Mouse (Mus musculus): Measurements from ENCODE around the gene Grik5.

Grik5 gene

DNA sequence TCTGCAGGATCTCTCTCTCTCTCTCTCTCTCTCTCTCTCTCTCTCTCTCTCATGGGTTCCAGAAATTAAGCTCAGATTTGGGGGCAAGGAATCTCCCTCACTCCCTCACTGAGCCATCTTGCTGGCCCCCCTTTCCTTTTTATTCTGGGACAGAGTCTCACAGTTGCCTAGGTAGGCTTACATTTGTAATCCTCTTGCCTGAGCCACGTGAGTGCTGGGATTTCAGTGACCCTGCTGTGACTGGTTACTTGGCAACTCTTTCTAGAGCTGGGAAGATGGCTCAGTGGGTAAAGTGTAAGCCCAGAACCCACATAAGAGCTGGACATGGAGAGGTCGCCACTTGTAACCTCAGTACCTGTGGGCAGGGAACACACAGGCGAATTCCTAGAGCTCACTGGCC is 40.6 kb downstream of the Grik5 start:
- no peak for DNase-seq (ENCODE audit: low spot score in 2 of 2)

DNA sequence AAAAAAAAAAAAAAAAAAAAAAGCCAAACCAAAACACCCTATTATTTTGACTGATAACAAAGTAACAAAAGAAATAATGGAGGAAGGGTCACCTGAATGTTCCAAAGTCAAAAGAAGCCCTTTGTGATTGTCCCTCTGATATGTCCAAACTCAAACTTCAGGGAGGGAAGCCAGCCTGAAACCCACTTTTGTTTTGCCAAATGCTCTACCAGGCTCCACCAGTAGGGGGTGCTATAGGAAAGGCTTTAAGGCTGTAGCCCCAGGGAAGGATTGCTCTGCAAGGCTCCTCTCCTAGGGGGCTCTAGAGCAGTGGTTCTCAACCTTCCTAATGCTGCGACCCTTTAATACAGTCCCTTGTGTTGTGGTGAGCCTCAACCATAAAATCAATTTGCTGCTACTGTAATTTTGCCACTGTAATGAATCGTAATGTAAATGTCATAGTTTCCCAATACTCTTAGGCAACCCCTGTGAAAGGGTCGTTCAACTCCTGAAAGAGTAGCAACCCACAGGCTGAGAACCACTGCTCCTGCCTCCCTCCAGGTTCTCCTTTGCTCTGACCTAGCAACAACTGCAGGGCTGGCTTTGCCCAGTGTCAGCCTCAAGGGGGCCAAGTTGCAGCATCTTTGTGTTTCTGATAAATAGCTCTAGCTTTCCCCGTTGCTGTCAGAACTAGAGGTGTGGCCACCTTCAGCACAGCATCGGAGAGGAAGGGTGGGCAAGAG is 42.0 kb downstream of the Grik5 start:
- peak; percentile 69 to 74 for DNase-seq (ENCODE audit: low spot score in 2 of 2)

DNA sequence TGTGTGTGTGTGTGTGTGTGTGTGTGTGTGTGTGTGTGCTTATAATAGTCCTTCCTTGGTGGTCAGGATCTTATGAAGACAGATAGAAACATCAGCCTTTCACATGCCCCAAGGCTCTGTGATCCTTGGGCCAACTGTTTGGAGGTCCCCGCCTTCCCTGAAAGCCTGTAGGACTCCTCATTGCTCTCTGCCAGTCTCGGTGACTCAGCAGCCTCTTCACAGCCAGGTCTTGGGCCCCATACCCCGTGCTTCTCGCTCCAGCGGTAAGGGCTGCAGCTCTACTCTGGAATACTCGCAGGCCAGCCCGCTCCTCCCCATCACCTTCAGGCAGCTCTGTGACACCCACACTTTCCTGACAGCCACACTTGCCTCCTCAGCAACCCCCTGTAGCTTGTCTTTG is 45.7 kb downstream of the Grik5 start:
- DNase-seq (ENCODE audit: low spot score in 2 of 2), result no peak

DNA sequence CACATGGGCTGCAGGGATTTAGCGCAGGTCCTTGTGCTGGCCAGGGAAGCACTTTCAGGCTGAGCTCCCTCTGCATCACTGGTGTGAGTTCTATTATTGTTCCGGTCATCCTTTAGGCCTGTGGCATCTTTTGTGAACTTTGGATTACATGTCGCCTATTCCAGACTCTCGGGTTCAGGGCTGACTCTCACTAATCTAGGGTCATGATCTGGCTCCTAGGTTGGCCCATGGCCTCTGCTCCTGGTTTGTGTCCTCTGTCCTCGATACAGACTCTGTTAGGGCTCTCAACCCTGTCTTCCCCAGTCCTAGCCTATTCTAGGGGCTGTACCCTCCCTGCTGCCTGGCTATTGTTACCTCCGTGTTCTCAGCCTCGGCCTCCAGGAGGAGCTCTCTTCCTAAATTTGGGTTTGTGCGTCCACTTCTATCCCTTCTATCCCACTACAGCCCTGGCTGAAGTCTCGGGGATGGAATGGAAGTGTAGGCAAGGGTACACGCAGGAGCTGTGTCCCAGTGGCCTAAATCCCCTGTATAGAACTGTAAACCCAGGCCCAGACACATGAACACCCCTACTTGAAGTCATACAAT is 46.2 kb downstream of the Grik5 start:
- DNase-seq (ENCODE audit: low spot score in 2 of 2), result no peak

DNA sequence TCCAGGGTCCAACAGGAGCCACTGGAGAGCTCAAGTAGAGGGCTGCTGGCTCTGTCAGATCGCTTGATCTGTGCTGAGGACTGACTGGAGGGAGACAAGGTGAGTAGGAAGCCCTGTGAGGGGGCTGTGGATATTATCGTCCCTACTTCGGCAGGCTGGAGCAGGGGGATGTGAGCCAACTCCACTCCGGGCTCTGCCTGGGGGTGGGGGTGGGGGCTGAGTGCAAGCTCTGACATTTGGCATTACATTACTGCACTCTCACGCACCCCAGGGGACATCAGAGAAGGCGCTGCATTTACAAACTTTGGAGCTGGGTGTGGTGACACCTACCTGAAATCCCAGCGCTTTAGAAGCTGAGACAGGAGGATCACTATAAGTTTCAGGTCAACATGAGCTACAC is 60.6 kb downstream of the Grik5 start:
- DNase-seq (ENCODE audit: low spot score in 2 of 2), result no peak

DNA sequence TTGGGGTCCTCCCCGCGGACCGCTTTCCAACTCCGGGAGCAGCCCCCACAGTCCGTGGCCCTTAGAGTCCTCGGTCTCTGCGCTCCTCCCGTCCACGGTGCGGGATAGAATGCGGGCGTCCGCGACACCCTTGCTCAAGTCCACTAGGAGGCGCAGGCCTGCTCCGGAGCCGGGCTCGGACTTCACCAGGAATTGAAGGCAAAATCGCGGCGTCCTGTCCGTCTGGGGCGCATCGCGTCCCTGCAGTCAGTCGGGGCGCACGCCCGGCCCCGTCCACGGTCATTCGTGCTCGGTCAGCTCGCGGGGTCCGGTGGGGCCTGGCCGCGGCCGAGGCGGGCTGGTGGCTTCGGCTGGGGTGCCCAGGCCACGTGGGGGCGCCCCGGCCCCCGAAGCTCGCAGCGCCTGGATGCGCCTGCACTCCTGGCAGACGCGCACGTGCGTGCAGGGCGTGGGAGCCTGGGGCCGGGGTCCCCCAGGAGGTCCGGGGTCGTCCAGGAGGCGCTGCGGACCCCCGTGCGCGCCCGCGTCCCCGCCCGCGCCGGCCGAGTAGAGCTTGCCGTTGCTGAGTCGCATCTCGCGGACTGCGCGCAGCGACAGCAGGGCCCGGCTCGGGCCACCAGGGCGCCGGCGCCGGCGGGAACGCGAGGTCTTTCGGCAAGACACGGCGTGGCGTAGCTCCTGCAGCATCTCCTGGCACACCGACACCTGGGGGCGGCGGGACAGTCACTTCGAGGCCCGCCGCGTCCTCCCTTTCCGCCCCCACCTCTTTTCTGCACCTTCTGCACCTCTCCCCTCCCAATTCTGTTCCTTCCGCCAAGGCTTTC is 61.8 kb downstream of the Grik5 start:
- peak; percentile 51 to 64 for DNase-seq (ENCODE audit: low spot score in 2 of 2)

DNA sequence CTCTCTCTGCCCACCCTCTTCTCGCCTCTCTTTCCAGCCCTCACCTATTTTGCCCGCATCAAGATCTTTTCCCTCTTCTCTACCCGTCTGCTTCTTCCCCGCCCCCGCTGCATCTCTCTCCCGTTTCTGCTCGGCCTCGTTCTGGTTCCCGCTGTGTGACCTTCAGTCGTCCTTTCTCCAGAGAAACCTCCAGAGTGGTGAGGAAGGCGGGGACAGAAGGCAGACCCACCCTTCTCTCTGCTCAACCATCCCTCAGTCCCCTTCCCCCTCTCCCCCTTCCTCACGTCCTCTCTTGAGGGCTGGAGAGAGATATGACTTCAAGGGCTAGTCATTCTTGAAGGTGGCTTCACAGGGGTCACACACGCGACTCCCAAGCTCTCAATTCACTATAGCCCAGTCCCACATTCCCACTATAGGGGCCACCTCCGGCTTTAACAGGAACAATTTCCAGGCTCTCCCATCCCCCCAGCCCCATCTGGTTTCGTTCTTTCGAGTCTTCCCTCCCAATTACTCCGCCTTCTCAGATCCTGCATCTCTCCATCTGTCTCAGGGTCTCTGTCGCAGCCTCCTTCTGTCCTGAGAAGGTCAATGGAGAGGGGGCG is 62.9 kb downstream of the Grik5 start:
- peak; percentile 48 to 58 for DNase-seq (ENCODE audit: low spot score in 2 of 2)

DNA sequence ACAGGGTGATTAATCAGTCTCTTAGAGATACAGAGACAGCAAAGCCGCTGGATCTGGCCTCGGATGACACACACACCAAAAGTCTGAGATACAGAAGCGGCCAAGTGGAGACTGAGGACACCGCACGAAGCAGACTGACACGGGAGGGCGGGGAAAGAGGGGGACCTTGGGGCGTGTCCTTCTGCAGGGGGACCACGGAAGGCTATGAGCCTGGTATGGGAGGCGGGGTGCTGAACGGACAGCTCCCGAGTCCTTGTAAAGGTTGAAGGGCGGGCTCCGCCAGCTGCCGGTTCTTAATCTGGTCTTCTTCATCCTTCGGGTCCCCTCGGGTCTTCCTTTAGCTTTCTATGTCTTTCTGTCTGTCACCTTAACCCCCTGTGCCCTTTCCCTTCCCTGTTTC is 63.5 kb downstream of the Grik5 start:
- DNase-seq (ENCODE audit: low spot score in 2 of 2), result no peak

DNA sequence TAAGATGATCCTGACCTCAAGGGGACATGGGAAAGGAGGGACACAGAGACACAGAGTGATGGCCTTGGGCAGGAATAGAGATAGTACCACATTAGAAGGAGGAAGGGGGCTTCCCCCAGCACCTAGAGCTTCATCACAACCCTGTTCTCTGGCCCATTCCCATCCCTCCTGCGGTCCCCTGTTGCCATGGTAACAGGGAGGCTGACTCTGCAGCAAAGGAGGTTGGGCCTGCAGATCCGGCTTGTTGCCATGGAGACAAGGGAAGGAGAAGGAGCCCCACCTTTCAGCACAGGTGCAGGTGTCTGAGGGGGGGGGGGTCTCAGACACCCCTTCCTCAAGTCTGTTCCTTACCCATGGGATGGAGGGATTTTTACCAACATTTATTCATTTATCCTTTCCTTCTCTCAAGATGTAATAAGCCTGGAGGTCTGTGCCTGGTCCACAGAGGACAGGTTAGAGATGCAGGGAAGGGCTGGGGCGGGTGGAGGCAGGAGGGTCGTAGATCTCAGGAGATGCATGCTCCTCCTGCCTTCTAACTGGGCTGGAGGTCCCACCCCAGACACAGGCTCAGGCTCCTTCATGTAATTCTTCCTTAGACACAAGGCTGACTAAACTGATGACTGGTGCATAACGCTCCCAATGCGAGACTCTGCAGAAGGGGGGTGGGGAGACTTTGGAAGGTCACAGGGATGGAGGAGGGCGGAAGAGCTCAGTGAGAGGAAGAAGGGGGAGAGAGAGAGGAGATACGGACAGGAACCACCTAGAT is 64.4 kb downstream of the Grik5 start:
- DNase-seq (ENCODE audit: low spot score in 2 of 2), result no peak

DNA sequence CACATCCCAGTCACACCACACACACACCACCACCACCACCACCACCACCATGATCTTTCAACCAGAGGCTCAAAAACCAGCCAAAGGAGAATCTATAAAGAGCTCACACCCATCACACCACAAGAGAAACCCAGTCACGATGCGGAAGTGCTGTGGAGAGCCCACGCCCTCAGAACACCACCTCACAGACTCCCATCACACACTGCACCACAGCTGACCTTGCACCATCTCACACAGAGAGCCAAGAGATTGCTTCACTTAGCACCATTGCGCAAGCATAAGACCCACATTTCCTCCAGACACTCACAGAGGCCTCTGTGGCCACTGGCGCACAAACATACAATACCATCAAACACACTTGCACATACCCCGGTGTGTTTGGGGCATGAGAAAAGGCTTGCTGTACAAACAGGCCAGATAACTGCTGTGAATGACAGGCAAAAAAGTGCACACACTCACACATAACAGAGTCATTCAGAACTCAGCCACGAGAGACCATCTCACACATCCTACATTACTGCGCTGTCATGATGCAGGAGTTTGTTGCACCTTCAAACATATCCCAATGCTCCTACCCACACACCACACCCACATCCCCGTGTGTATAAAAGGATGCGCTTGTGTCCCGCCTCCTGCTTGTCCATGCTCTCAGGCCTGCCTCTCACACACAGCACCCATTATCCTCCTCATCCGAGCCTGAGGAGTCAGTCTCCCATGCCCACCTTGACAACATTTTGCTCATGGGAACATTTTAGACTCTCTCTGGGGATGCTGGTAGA is 65.4 kb downstream of the Grik5 start:
- no peak for DNase-seq (ENCODE audit: low spot score in 2 of 2)

DNA sequence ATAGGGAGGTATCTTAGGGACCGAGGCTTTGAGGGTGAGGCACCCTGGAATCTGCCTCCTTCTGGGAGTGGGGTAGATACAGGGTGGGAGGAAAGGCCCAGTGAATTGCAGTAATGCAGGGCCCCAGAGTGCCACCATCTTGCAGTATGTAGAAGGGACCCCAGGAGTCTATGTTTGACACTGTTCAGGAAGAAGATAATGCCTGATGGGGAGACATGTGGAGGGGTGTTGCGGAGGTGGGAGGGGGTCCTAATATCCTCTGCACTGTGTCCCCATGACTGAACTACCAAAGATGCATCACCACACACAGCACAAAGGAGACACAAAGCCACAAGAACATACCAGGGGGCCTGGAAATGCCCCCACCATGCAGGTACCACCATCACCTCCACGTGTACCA is 66.0 kb downstream of the Grik5 start:
- no peak for DNase-seq (ENCODE audit: low spot score in 2 of 2)

DNA sequence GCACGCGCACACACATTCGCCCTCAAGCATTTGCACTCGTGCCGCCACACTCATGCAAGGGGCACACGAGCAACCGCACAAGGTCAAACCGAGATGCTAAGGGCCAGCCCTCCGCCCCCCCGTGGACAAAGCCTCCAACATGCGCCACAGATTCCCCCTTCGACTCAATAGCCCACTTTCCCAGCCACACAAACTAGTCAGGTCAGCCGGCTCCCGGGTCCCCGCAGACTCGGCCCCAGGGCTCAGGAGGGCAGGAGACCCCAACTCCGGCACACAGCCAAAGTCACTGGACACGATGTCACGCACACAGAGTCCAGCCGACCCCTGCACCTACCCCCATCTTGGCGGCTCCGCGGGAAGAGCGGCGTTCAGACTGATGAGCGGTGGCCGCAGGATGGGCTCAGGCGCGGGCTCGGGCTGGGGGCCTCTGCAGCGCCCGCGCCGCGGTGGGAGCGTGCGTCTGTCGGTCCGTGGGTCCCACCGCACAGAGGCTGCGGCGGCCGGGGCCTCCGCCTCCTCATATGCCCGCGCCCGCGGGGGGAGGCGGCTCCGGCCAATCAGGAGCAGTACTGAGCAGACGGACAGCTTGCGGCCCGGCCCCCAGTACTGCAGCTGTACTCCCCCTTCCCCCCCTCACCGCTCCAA is 66.6 kb downstream of the Grik5 start, which contains the start of gene Atp1a3:
TSS of gene Atp1a3 (minus strand) at position 538 of the 645 bp plus-strand sequence.
- peak; percentile 58 to 75 for DNase-seq (ENCODE audit: low spot score in 2 of 2)

DNA sequence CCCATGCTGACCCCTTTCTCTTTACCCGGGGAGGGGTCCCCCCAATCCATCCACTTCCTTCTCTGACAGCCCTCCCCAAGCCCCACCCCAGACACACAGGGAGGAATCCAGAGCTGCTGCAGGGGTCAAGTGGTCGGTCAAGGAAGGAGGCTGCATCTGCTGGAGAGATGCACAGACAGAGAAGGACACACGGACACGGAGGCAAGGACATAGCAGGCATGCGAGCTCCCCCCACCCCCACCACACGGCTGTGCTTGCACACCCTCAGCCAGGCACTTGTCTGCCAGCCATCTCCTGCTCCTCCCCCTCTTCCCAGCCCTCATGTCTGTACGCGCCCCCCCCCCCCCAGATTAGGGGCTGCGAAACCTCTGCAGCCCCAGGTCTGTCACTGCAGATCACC is 67.3 kb downstream of the Grik5 start:
- DNase-seq (ENCODE audit: low spot score in 2 of 2), result no peak

DNA sequence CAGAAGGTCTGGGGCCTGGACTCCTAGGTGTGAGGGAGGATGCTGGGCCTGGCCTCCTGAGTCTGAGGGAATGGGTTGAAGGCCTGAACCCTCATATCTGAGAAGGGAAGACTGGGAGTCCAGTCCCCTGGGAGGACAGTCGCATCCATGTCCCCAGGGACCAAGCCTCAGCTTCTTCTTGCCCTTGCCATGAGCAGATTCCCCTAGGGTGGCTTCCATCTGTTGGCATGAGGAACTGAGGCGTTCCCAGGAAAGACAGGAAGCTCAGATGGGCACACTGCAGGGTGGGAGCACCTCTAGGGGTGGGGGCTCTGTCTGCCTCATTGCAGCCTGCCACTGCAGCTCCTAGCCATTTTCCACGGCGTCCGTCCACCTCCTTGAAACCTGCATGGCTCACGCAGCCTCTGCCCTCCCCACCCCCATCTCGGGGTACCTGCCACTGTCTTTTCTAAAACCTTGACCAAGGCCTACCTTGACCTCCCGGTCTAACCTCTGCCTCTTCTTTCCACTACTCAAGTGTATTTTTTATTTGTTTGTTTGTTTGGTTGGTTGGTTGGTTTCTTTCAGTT is 68.2 kb downstream of the Grik5 start:
- no peak for DNase-seq (ENCODE audit: low spot score in 2 of 2)

DNA sequence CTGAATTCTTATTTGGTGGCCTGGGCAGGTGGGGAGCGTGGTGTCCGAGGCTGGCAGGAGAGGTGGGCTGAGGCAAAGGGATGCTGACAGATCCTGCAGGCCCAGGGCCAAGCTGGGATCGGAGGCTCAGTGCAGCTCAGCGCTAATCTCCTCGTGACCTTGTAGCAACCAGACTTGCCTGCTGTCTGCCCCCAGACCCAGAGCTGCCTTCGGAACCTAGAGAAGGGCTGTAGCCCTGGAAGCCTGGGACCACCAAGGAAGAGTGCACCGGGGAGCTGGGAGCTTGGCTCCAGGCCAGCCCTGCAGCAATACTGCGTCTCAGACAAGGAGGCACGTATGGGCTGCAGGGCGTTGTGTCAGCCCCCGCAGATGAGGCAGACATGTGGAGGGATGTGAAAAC is 68.9 kb downstream of the Grik5 start:
- DNase-seq (ENCODE audit: low spot score in 2 of 2), result no peak

DNA sequence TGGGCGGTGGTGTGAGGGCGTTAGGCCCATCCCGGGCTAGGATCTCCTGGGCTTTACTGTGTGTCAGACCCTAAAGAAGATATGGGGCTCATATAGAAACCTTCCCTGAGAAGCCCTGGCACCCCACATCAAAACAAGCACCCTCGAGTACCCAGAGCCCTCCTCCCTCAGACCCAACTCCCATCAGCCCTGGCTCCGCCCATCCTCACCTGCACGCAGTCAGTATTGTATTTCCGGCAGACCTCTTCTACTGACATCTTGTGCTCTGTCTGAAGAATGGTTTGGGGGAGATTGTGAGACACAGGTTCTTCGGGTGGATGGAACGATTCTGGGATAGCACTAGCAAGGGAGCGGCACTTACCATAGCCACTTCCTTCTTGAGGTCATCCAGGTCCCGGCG is 71.4 kb downstream of the Grik5 start:
- no peak for DNase-seq (ENCODE audit: low spot score in 2 of 2)

DNA sequence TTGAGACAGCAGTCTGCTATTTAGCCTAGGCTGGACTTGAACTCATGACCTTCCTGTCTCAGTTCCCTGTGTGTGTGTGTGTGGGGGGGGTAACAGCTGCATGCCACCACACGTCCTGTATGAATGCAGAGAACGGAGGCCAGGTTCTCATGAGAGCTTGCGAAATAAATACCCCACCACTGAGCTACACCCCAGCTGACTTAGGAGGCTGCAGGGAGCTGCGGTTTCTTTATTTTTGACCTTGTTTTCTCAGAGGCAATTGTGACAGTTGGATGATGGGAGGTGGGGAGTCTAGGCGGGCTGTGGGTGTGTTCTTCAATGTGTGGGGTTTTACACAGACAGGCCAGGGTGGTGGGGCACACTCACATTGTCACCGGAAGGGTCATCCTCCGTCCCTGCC is 71.9 kb downstream of the Grik5 start:
- no peak for DNase-seq (ENCODE audit: low spot score in 2 of 2)

DNA sequence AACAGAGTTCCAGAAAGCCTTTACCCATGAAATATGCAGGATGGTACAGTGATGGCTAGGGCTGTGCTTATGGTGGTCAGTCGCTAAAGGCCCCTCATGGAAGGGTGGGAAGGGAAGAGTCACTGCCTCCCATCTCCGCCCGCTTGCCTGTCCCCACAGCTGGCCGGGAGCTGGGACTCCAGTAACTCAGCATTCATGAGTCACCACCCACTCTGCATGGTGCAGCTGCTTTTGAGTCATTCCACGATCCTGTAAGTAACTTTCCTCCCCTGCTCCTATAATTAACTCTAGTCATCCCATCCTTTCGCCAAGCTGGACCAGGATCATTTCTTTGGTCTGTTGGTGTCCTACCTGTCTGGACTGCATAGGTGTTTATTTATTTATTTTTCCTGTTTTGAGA is 79.1 kb downstream of the Grik5 start:
- DNase-seq (ENCODE audit: low spot score in 2 of 2), result no peak

DNA sequence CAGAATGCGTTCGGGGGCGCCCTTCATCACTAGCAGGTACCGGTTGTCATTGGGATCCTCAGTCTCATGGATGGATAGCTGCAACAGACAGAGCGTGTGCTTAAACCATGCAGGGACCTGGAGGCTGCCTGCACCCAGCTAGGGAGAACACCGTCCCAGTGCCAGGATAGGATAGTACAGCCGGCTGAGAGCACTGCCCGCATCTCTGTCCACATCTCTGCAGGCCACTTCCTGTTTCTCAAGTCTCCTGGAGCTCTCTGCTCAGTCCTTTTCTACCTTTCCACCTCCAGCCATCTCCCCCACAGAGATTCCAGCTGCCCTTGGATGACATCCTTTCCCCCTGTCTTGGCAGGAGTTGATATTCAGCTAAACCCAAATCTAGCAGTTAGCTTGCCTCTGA is 81.7 kb downstream of the Grik5 start:
- DNase-seq (ENCODE audit: low spot score in 2 of 2), result no peak

DNA sequence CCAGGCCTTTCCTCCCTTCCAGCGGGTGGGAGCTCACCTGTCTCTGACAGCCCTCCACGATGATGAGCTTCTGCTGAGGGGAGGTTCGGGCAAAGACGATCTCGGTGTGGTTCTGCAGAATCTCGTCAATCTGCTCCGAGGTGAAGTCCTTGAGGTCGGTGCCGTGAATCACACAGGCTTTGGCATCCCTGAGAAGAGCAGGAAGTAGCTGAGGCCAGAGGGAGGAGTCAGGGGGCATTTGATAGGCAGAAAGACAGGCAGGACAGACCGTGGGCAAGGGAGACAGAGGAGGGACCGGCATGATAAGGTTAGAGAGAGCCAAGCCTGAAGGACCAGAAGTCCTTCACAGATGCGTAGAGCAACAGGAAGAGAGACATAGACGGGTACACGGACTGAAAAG is 84.2 kb downstream of the Grik5 start:
- DNase-seq (ENCODE audit: low spot score in 2 of 2), result no peak
